Mouse (Mus musculus): ENCODE measurements at regions not wholly inside any gene's neighbourhood (a gene's known extent, or its start where the extent isn't known, plus 50 kb on each side); places are given as distances from the start of the nearest gene placed in this dataset.

GRCm38 (mm10) chr13:5675668-5676067, 185.6 kb upstream of the Klf6 start:
- TF ChIP-seq POLR2A (IDR thresholded peaks at IDR 0.05; ENCODE audit: borderline replicate concordance, low read depth, low read length): no peak
- no peak for TF ChIP-seq CTCF (IDR thresholded peaks at IDR 0.05; ENCODE audit: low read depth, low read length)

Data from bone marrow macrophage, adult 2 months (primary cell).